Mouse (Mus musculus) lung, postnatal 0 days (tissue): ENCODE data around the gene Zfp9. TPM values are rescaled to one million over a fixed set of nuclear protein-coding genes. Genes with fewer than 3 reads are reported as not detected.

ENCODE experiments used
- ATAC-seq: fragments of 200-750 bp; cut with Nextera tagmentation; 2 replicates; pipeline ENCODE4 v1.8.0; 2017; ENCODE audit warnings: moderate library complexity
- DNase-seq: peaks from one replicate; pipeline ENCODE4 v3.0.0-alpha.2; 2016; ENCODE audit warnings: low spot score
- H3K27ac ChIP-seq: fragments of 300-500 bp; sonication (generic); 2 replicates; pipeline ENCODE4 v1.5.1; 2014; ENCODE audit warnings: antibody characterized with exemption, mild to moderate bottlenecking, low read length, mixed read lengths
- H3K27me3 ChIP-seq: fragments of 300-500 bp; sonication (generic); replicated peaks from 2 replicates; pipeline ENCODE4 v1.6.1; 2014; ENCODE audit warnings: low read length, mixed read lengths; ENCODE audit not compliant: insufficient read depth
- H3K36me3 ChIP-seq: fragments of 300-500 bp; sonication (generic); 2 replicates; pipeline ENCODE4 v1.6.1; 2014; ENCODE audit warnings: low read length, mixed read lengths; ENCODE audit not compliant: insufficient read depth
- H3K4me1 ChIP-seq: fragments of 300-500 bp; sonication (generic); 2 replicates; pipeline ENCODE4 v1.6.1; 2014; ENCODE audit warnings: antibody characterized with exemption, low read depth, low read length, mixed read lengths; ENCODE audit not compliant: insufficient read depth
- H3K4me2 ChIP-seq: fragments of 300-500 bp; sonication (generic); replicated peaks from 2 replicates; pipeline ENCODE4 v1.6.1; 2014; ENCODE audit warnings: low read depth, mild to moderate bottlenecking, low read length, moderate library complexity, mixed read lengths
- H3K4me3 ChIP-seq: fragments of 300-500 bp; sonication (generic); 2 replicates; pipeline ENCODE4 v1.5.1; 2014; ENCODE audit warnings: low read depth, low read length
- H3K9ac ChIP-seq: fragments of 300-500 bp; sonication (generic); replicated peaks from 2 replicates; pipeline ENCODE4 v1.6.1; 2014; ENCODE audit warnings: low read depth, mild to moderate bottlenecking
- H3K9me3 ChIP-seq: fragments of 300-500 bp; sonication (generic); 2 replicates; pipeline ENCODE4 v1.6.1; 2016; ENCODE audit warnings: low read length, mixed read lengths
- CTCF ChIP-seq: IDR thresholded peaks from 2 replicates; pipeline ENCODE4 v1.5.1; 2016; ENCODE audit warnings: antibody characterized with exemption, mild to moderate bottlenecking
- EP300 ChIP-seq: IDR thresholded peaks from 2 replicates; pipeline ENCODE4 v1.6.1; 2016; ENCODE audit warnings: antibody characterized with exemption, mild to moderate bottlenecking, control low read depth
- whole genome bisulfite sequencing: fragments of 180-500 bp; shearing (Covaris S2); extraction: QIAGEN DNeasy Blood & Tissue Kit; methylation state at CpG from one replicate; pipeline ENCODE4 v1.1.7; 2014; 5-methylcytosine and 5-hydroxymethylcytosine counted together
- microRNA-seq: library from miRNA; unstranded; fragments of <30 nt; microRNA quantifications from one replicate; pipeline ENCODE4, GENCODE M21; 2016
- polyA plus RNA-seq: library from polyadenylated mRNA; unstranded; fragments of >200 nt; fragmentation: Nextera tagmentation; extraction: Ambion mirVana; gene quantifications from 2 replicates; pipeline ENCODE4 v1.2.1, GENCODE M21; 2015

Gene Zfp9
- polyA plus RNA-seq, 1 experiment from 2014 or later, result 2.7 TPM

GRCm38 (mm10) chr6:118426666-118427065 is 52.5 kb downstream of the Zfp9 start:
- H3K9ac ChIP-seq, result no peak overlapping the region
- no peak overlapping the region for H3K4me2 ChIP-seq
- 86% methylated on average over 1 of the region's 1 CpGs for WGBS
- no peak overlapping the region for H3K4me3 ChIP-seq
- ATAC-seq (no peak), DNase-seq (no peak)
- H3K36me3 ChIP-seq, result peaks cover 25% of the 10 kb centered on the region
- no peak overlapping the region for H3K27ac ChIP-seq
- no peaks in the 10 kb centered on the region for H3K9me3 ChIP-seq
- H3K4me1 ChIP-seq, result no peaks in the 10 kb centered on the region
- no peak for TF ChIP-seq CTCF
- TF ChIP-seq EP300, result no peak
- no peaks in the 10 kb centered on the region for H3K27me3 ChIP-seq

- H3K27ac ChIP-seq, result peak within 1 kb of the TSS; percentile 93
- TF ChIP-seq CTCF (peak; percentile 98), EP300 (no peak)
- peak within 1 kb of the TSS; percentile 62 for H3K4me2 ChIP-seq
- peaks cover 5% of the 10 kb centered on the region; the same call in 1 of the 2 replicates for H3K4me1 ChIP-seq
- H3K9ac ChIP-seq, result peak within 1 kb of the TSS; percentile 69
- peak; percentile 98 for ATAC-seq
- peak; percentile 98 for DNase-seq
- under 1% methylated on average over 67 of the region's 67 CpGs for WGBS
- peaks cover 15% of the 10 kb centered on the region for H3K36me3 ChIP-seq
- peak within 1 kb of the TSS; percentile 78 for H3K4me3 ChIP-seq
- no peaks in the 10 kb centered on the region for H3K9me3 ChIP-seq
- no peaks in the 10 kb centered on the region for H3K27me3 ChIP-seq
These were observed 59.8 kb downstream of the Zfp9 start, which contains the start of gene Bms1 for GRCm38 (mm10) chr6:118419050-118419920. Gene Bms1, minus strand, starts transcription at chr6:118419474.

Small RNAs within 50 kb of the gene (microRNA-seq; reads per million reads assigned to microRNA genes)
- gene Gm25953, result not detected

Other genes starting within 250 kb of the Zfp9 start
- 14.9 and 15.4 TPM in 2 replicates for gene Bms1, start 59.8 kb downstream of the Zfp9 start, polyA plus RNA-seq
- gene Zfp248, start 23.8 kb downstream of the Zfp9 start, polyA plus RNA-seq, result 1.8 and 2.7 TPM in 2 replicates
- gene Ankrd26, start 82.9 kb upstream of the Zfp9 start, polyA plus RNA-seq, result 4.4 and 7.0 TPM in 2 replicates